Mouse (Mus musculus) bone marrow, adult 2 months (tissue): ENCODE data around the gene Ube2v1. TPM values are rescaled to one million over a fixed set of nuclear protein-coding genes. Genes with fewer than 3 reads are reported as not detected.

Source experiments
- H3K27ac ChIP-seq: fragments of 200-500 bp; 2 replicates; pipeline ENCODE4 v1.5.1; 2012; ENCODE audit warnings: low read depth, mild to moderate bottlenecking, control low read depth, inconsistent platforms, low read length; ENCODE audit not compliant: control insufficient read depth, poor library complexity, insufficient read depth
- H3K4me1 ChIP-seq: fragments of 200-500 bp; 2 replicates; pipeline ENCODE4 v1.6.1; 2011; ENCODE audit warnings: low read length; ENCODE audit not compliant: control insufficient read depth, insufficient read depth
- H3K4me3 ChIP-seq: fragments of 200-500 bp; replicated peaks from 2 replicates; pipeline ENCODE3; 2011; ENCODE audit warnings: mild to moderate bottlenecking, low read depth, low read length, control low read depth; ENCODE audit not compliant: control insufficient read depth
- CTCF ChIP-seq: fragments of 200-500 bp; IDR thresholded peaks from 2 replicates; pipeline ENCODE4 v1.5.1; 2011; ENCODE audit warnings: low read length, control low read depth; ENCODE audit not compliant: control insufficient read depth, insufficient read depth
- POLR2A ChIP-seq: fragments of 200-500 bp; IDR thresholded peaks from 2 replicates; pipeline ENCODE4 v1.6.1; 2011; ENCODE audit warnings: low read depth, mild to moderate bottlenecking, control low read depth, low read length, borderline replicate concordance; ENCODE audit not compliant: control insufficient read depth
- WGBS: fragments of 180-500 bp; shearing (Covaris S2); methylation state at CpG from one replicate; pipeline ENCODE4 v1.1.7; 2018; 5-methylcytosine and 5-hydroxymethylcytosine counted together
- polyA plus RNA-seq: library from polyadenylated mRNA; stranded (reverse); fragments of >200 nt; gene quantifications from 2 replicates; pipeline ENCODE4 v1.2.4, GENCODE M21; 2011; ENCODE audit warnings: low replicate concordance; ENCODE audit not compliant: missing spikeins, insufficient read depth, insufficient read length

Ube2v1 gene
- polyA plus RNA-seq, 1 experiment: 124 TPM

DNA sequence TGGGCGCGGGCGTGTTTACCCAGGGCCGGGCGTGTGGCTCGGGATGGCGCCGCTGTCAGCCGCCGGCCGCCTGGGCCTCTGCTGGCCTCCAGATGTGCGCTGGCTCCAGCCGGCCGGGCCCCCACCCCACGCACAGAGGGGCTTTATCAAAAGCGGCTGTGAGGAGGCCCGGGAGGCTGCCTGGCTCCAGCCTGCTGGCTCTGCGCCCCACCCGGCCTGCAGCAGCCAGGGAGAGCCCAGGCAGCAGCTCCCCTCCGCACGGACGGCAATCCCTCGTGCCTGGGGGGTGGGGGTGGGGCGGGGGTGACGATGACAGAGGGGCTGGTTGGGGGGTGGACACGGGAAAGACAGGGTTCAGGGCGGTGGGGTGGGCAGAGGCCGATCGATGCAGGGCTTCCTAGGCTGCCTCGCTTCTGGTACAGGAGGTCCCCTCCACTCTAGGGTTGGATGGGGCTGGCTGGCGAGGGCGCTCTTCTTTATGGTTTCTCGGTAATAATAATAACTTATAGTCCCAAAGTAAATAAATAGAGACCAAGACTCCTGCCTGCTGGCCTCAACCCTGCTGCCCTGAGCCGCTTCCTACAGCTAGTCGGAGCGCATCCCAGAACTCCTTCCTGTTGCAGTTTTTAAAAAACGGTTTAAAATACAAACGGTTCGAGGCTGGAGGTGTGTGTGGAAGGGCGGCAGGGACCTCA is 34.3 kb downstream of the Ube2v1 start:
- Histone ChIP-seq H3K4me1 (no peaks in the 10 kb centered on the region), H3K27ac (no peak overlapping the region), H3K4me3 (no peak overlapping the region)
- 81% methylated on average over 38 of the region's 40 CpGs for WGBS
- TF ChIP-seq POLR2A: no peak
- TF ChIP-seq CTCF: no peak

GRCm38 (mm10) chr2:167596726-167597491 is 35.0 kb downstream of the Ube2v1 start:
- 77% methylated on average over 27 of the region's 27 CpGs for WGBS
- no peak overlapping the region for H3K27ac ChIP-seq
- no peak for TF ChIP-seq POLR2A
- no peak for TF ChIP-seq CTCF

GRCm38 (mm10) chr2:167596262-167596661 is 35.6 kb downstream of the Ube2v1 start:
- 53% methylated on average over 4 of the region's 4 CpGs for WGBS
- Histone ChIP-seq H3K4me3 (no peak overlapping the region), H3K27ac (no peak overlapping the region), H3K4me1 (no peaks in the 10 kb centered on the region)
- no peak for TF ChIP-seq CTCF
- TF ChIP-seq POLR2A: no peak

More at GRCm38 (mm10) chr2:167596726-167597491, 35.0 kb downstream of the Ube2v1 start:
- H3K4me3 ChIP-seq: no peak overlapping the region
- H3K4me1 ChIP-seq: no peaks in the 10 kb centered on the region

GRCm38 (mm10) chr2:167595761-167596171 is 36.1 kb downstream of the Ube2v1 start:
- WGBS: 88% methylated on average over 14 of the region's 14 CpGs
- H3K27ac ChIP-seq: no peak overlapping the region
- TF ChIP-seq CTCF (no peak), POLR2A (no peak)
- H3K4me3 ChIP-seq: no peak overlapping the region
- H3K4me1 ChIP-seq: no peaks in the 10 kb centered on the region; the same call in 1 of the 2 replicates

DNA sequence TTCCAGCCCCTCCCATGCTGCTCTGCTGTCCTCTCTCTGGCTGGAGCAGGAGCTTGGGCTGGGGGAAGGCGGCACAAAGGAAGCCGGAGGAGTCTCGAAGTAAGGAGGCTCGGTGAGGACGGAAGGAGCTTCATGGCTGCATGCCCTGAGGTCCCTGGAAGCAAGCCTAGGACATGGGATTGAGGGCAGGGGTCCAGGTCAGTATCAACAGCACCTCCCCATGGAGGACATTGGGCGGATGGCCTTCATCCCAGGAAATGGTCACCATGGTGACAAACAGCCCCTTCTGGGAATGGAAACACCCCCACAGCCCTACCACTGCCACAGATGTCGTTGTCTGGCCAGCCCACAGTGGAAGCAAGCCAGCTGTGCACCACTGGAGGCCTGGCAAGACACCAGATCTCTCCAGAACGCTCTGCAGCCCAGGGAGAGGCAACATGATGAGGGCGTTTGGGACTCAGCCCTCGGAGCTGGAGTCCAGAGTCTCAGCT is 37.4 kb downstream of the Ube2v1 start:
- WGBS: 75% methylated on average over 10 of the region's 10 CpGs
- Histone ChIP-seq H3K4me1 (no peaks in the 10 kb centered on the region; the same call in 1 of the 2 replicates), H3K27ac (no peak overlapping the region), H3K4me3 (no peak overlapping the region)
- TF ChIP-seq CTCF (no peak), POLR2A (no peak)

DNA sequence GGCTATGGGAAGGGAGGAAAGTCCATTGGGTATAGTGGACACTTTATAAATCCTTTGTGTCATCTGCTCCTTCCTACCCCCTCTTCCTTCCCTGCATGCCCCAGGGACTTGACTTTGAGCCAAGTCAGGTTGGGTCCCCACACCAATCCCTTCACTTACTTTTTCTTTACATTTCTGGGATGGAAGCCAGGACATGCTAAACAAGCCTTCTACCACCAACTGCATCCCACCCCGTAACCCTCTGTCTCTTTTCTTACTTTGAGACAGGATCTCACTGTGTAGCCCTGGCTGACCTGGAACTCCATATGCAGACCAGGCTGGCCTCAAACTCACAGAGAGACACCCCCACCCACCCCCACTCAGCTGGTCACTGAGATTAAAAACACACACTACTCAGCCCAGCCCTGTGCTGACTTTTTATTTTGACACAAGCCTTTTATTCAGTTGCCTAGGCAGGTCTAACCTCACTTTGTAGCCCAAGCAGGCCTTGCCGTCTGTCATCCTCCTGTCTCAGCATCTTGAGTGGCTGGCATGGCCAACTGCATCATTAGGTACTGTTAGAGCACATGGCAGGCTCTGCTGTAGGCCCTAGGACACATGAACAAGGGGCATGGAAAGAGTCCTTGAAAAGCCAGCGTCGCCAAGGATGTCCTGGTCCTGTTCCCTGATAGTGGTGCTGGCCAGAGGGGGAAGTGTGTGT is 38.2 kb downstream of the Ube2v1 start:
- WGBS: 85% methylated on average over 4 of the region's 4 CpGs
- TF ChIP-seq POLR2A (no peak), CTCF (no peak)
- H3K27ac ChIP-seq: no peak overlapping the region

GRCm38 (mm10) chr2:167588774-167589577 is 42.9 kb downstream of the Ube2v1 start:
- peak overlapping the region; percentile 96 for H3K27ac ChIP-seq
- WGBS: under 1% methylated on average over 21 of the region's 21 CpGs
- peaks cover 5% of the 10 kb centered on the region for H3K4me1 ChIP-seq
- H3K4me3 ChIP-seq: peak overlapping the region; percentile 90
- TF ChIP-seq POLR2A (peak; percentile 82; the same call in 1 of the 2 replicates), CTCF (peak; percentile 15; the same call in 1 of the 2 replicates)

More for the DNA sequence above, 38.2 kb downstream of the Ube2v1 start:
- Histone ChIP-seq H3K4me1 (no peaks in the 10 kb centered on the region; the same call in 1 of the 2 replicates), H3K4me3 (no peak overlapping the region)
